Mouse (Mus musculus): ENCODE data around the gene Slc9a1.

GRCm38 (mm10) chr4:133353367-133354365, 15.8 kb upstream of the Slc9a1 start, which contains the start of gene Wdtc1:
- no peak for TF ChIP-seq POLR2A (IDR thresholded peaks at IDR 0.05; ENCODE audit: borderline replicate concordance, insufficient read depth, low read length)
- TF ChIP-seq CTCF (IDR thresholded peaks at IDR 0.05; ENCODE audit: borderline replicate concordance, insufficient read depth, low read depth, low read length), result no peak
